Mouse (Mus musculus): Measurements from ENCODE around the gene Myo3a.

GRCm38 (mm10) chr2:22663731-22664130 lies 436.4 kb downstream of the Myo3a start:
- no peak for TF ChIP-seq CTCF (IDR thresholded peaks at IDR 0.05; ENCODE audit: control insufficient read depth, insufficient read depth, low read length)
- TF ChIP-seq POLR2A (IDR thresholded peaks at IDR 0.05; ENCODE audit: borderline replicate concordance, control insufficient read depth, low read depth, low read length): no peak

Measured in bone marrow, adult 2 months (tissue).